Mouse (Mus musculus): ENCODE data around the gene Gm28044. TPM values are rescaled to one million over a fixed set of nuclear protein-coding genes. Genes with fewer than 3 reads are reported as not detected.
"Not testable (repeated sequence)": the region's sequence is repeated elsewhere in the genome, so short reads cannot be mapped to it uniquely, and the experiment has no call there.

Gene Gm28044
- total and polyA plus RNA-seq, 3 experiments: 0.89 to 1.6 TPM; not detected in 1

DNA sequence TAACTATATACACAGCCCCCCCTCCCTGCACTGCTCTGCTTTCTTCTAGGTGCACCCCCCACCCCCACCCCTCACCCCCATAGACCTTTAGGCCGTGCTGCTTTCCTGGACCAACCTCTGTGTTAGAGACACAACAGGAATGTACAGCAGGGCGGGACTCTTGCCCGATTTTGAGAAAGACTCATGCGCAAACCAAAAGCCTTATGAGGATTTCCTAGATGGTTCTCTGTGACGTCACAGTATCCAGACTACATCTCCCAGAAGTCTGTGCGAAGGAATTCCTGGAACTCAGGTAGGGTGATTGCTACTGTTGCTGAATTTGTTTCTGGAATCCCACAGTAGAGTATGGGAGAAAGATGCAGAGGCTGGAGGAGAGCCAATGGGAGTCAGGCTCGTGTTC, 82.0 kb downstream of the Gm28044 start, which contains the start of gene Zfp458:
Zfp458 (minus strand) TSS at position 153 of the 400 bp plus-strand sequence.
- Histone ChIP-seq H3K27ac (no peak within 1 kb of the TSS), H3K4me1 (ENCODE audit: control insufficient read depth, insufficient read depth, low read length) (no peaks in the 10 kb centered on the region), H3K79me2 (replicated peaks; ENCODE audit: control insufficient read depth, insufficient read depth, low read length) (no peaks in the 10 kb centered on the region), H3K4me3 (no peak within 1 kb of the TSS), H3K9ac (ENCODE audit: low read depth, low read length) (no peak within 1 kb of the TSS), H3K27me3 (ENCODE audit: control insufficient read depth, insufficient read depth, low read length) (no peaks in the 10 kb centered on the region), H3K36me3 (ENCODE audit: control insufficient read depth, insufficient read depth, low read length) (no peaks in the 10 kb centered on the region)
- 41% methylated on average over 7 of the region's 7 CpGs for WGBS
- DNase-seq: no peak
- intact Hi-C loops (cut with DNase I): no loop called here
- no peak for TF ChIP-seq POLR2A (IDR thresholded peaks at IDR 0.05; ENCODE audit: insufficient read depth, low read depth, low read length)
- TF ChIP-seq CTCF (IDR thresholded peaks at IDR 0.05): no peak
- TF ChIP-seq EP300 (IDR thresholded peaks at IDR 0.05; ENCODE audit: insufficient read depth, low read depth, low read length): no peak

DNA sequence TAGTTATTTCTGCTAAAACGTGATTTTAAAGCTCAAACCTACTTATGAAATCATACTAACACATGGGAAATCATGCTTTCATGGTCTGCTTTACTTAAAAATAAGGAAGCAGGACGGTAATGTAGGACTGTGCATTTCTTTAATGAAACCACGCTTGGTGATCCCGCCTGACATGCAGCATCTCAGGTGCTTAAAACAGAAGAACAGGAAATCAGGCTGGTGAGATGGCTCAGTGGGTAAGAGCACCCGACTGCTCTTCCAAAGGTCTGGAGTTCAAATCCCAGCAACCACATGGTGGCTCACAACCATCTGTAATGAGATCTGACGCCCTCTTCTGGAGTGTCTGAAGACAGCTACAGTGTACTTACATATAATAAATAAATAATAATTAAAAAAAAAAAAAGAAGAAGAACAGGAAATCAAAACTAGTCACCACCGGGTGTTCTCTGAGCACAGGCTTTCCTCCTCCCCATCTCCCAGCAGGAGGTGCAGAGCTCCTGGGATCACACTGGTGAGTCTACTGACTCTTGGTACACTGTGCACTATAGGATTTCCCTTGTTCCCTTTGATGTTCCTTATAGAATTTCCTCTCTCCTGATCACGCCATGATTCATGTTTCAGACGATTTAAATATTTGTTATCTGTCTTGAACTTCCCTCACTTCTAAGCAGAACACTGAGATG, 90.8 kb downstream of the Gm28044 start:
- H3K4me3 ChIP-seq: peak overlapping the region; percentile 82
- peak overlapping the region; percentile 69 for H3K27ac ChIP-seq
- peak overlapping the region; percentile 13 for H3K9ac ChIP-seq (ENCODE audit: low read depth, low read length)
- H3K27me3 ChIP-seq (ENCODE audit: control insufficient read depth, insufficient read depth, low read length); DNase-seq; H3K36me3 ChIP-seq (ENCODE audit: control insufficient read depth, insufficient read depth, low read length); H3K79me2 ChIP-seq (replicated peaks; ENCODE audit: control insufficient read depth, insufficient read depth, low read length); H3K4me1 ChIP-seq (ENCODE audit: control insufficient read depth, insufficient read depth, low read length): not testable (repeated sequence)
- intact Hi-C loops (cut with DNase I): loop anchor here (5.0 to 10.0 kb wide), 4 partner anchors 38 to 142 kb away; partner anchors contain the start of genes Zfp457 and Zfp595
- WGBS: 30% methylated on average over 9 of the region's 9 CpGs

DNA sequence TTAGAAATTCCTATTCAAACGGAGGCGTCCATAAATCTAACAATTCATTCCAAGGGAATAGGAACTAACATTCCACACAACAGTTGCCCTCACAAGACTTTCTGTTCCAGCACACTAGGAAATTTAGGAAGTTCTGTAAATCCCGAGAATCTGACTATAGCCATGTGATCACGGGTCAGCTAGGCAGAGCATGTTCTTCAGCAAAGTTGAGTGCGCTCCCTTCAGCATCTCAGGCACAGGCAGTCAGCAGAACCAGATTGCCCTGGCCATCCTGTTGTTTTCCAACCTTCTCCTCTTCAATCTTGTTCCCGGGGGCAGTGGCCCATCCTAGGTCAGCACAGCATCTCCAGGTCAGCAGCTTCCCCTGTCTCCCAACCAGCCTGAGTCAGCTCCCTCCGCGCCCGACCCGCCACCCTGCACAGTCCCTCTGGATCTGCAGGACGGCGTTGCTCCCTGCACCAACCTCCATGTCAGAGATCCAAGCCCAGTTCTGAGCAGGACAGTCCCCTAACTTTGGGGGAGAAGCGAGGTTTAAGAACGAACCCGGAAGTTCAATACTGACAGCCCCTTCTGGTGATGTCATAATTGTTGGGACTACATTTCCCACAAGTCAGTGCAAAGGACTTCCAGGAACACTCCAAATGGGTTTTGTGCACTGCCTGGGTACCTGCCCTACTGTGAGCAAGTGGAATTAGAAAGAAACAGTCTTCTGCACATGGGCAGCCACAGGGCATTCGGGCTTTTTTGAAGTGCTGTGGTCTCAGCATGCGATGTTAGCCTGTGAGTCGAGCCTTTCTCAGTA, 91.6 kb downstream of the Gm28044 start:
- H3K27ac ChIP-seq: peak overlapping the region; percentile 69
- H3K9ac ChIP-seq (ENCODE audit: low read depth, low read length): peak overlapping the region; percentile 88
- no peaks in the 10 kb centered on the region for H3K79me2 ChIP-seq (replicated peaks; ENCODE audit: control insufficient read depth, insufficient read depth, low read length)
- peaks cover 2% of the 10 kb centered on the region; the same call in 1 of the 2 replicates for H3K4me1 ChIP-seq (ENCODE audit: control insufficient read depth, insufficient read depth, low read length)
- intact Hi-C loops (cut with DNase I): loop anchor here (5.0 to 10.0 kb wide), 4 partner anchors 39 to 141 kb away; partner anchors contain the start of genes Zfp457 and Zfp595
- no peaks in the 10 kb centered on the region for H3K27me3 ChIP-seq (ENCODE audit: control insufficient read depth, insufficient read depth, low read length)
- WGBS: 6% methylated on average over 18 of the region's 18 CpGs
- H3K4me3 ChIP-seq: peak overlapping the region; percentile 82
- DNase-seq: peak; percentile 76 to 80
- H3K36me3 ChIP-seq (ENCODE audit: control insufficient read depth, insufficient read depth, low read length): no peaks in the 10 kb centered on the region
- TF ChIP-seq CTCF (IDR thresholded peaks at IDR 0.05) (no peak), POLR2A (IDR thresholded peaks at IDR 0.05; ENCODE audit: insufficient read depth, low read depth, low read length) (0 out of 2 replicates have a peak, but pooled peaks have one; percentile 63)

Other genes starting within 250 kb of the Gm28044 start
- 1 to 10 TPM in 1 of 2 experiments, under 1 TPM in 1; 0.70 to 1.1 TPM for gene Rslcan18, start 244.3 kb downstream of the Gm28044 start, total RNA-seq (2021)
- gene Rslcan18, start 244.3 kb downstream of the Gm28044 start, polyA plus RNA-seq (2012; rRNA removed): 0.29 and 0.70 TPM in 2 replicates
- gene Zfp759, start 238.9 kb downstream of the Gm28044 start, total RNA-seq (2021): 1 to 10 TPM; 4.0 to 8.2 TPM
- 0.59 and 1.5 TPM in 2 replicates for gene Zfp759, start 238.9 kb downstream of the Gm28044 start, polyA plus RNA-seq (2012; rRNA removed)
- gene Rsl1, start 187.4 kb downstream of the Gm28044 start, total RNA-seq (2021): 1 to 10 TPM; 3.0 to 3.4 TPM
- gene Rsl1, start 187.4 kb downstream of the Gm28044 start, polyA plus RNA-seq (2012; rRNA removed): 1.5 and 2.5 TPM in 2 replicates
- gene Zfp455, start 166.0 kb downstream of the Gm28044 start, total RNA-seq (2021): 1 to 10 TPM in 1 of 2 experiments, under 1 TPM in 1; 0.66 to 1.1 TPM
- 0.33 and 0.35 TPM in 2 replicates for gene Zfp455, start 166.0 kb downstream of the Gm28044 start, polyA plus RNA-seq (2012; rRNA removed)
- 1 to 10 TPM; 1.5 to 2.3 TPM for gene Zfp458, start 82.1 kb downstream of the Gm28044 start, total RNA-seq (2021)
- 0.25 and 0.67 TPM in 2 replicates for gene Zfp458, start 82.1 kb downstream of the Gm28044 start, polyA plus RNA-seq (2012; rRNA removed)
- 1 to 10 TPM; 2.8 to 3.2 TPM for gene Zfp457, start 54.1 kb downstream of the Gm28044 start, total RNA-seq (2021)
- gene Zfp457, start 54.1 kb downstream of the Gm28044 start, polyA plus RNA-seq (2012; rRNA removed): 1.0 and 2.6 TPM in 2 replicates
- 1 to 10 TPM; 2.2 to 2.3 TPM for gene Zfp595, start 28.0 kb downstream of the Gm28044 start, total RNA-seq (2021)
- gene Zfp595, start 28.0 kb downstream of the Gm28044 start, polyA plus RNA-seq (2012; rRNA removed): 0.66 and 1.1 TPM in 2 replicates
- gene Zfp953, start 69 bp upstream of the Gm28044 start, total RNA-seq (2021): 1 to 10 TPM in 1 of 2 experiments, under 1 TPM in 1; 0.86 to 1.0 TPM
- gene Zfp953, start 69 bp upstream of the Gm28044 start, polyA plus RNA-seq (2012; rRNA removed): 0.25 and 0.59 TPM in 2 replicates
- 1 to 10 TPM; 1.4 to 1.7 TPM for gene Gm28041, start 15.2 kb upstream of the Gm28044 start, total RNA-seq (2021)
- gene Gm28041, start 15.2 kb upstream of the Gm28044 start, polyA plus RNA-seq (2012; rRNA removed): 0.56 TPM in 1 of 2 replicates, not detected in the other
- 1 to 10 TPM in 1 of 2 experiments, under 1 TPM in 1; 0.57 to 1.1 TPM for gene Zfp456, start 15.3 kb upstream of the Gm28044 start, total RNA-seq (2021)
- gene Zfp456, start 15.3 kb upstream of the Gm28044 start, polyA plus RNA-seq (2012; rRNA removed): 0.12 and 0.47 TPM in 2 replicates
- 1 to 10 TPM; 1.4 to 2.1 TPM for gene Zfp429, start 39.3 kb upstream of the Gm28044 start, total RNA-seq (2021)
- gene Zfp429, start 39.3 kb upstream of the Gm28044 start, polyA plus RNA-seq (2012; rRNA removed): 0.66 and 3.4 TPM in 2 replicates
- gene Zfp459, start 60.9 kb upstream of the Gm28044 start, total RNA-seq (2021): under 1 TPM; 0.13 to 0.52 TPM
- 0.12 and 0.14 TPM in 2 replicates for gene Zfp459, start 60.9 kb upstream of the Gm28044 start, polyA plus RNA-seq (2012; rRNA removed)
- gene Zfp874a, start 91.1 kb upstream of the Gm28044 start, total RNA-seq (2021): 1 to 10 TPM; 8.0 to 9.8 TPM
- gene Zfp874a, start 91.1 kb upstream of the Gm28044 start, polyA plus RNA-seq (2012; rRNA removed): 1.9 and 5.3 TPM in 2 replicates
- gene Zfp874b, start 123.7 kb upstream of the Gm28044 start, total RNA-seq (2021): 10 to 100 TPM; 16.7 to 17.4 TPM
- 2.5 and 7.9 TPM in 2 replicates for gene Zfp874b, start 123.7 kb upstream of the Gm28044 start, polyA plus RNA-seq (2012; rRNA removed)
- gene Zfp58, start 140.0 kb upstream of the Gm28044 start, total RNA-seq (2021): 1 to 10 TPM; 3.7 to 4.4 TPM
- 0.80 and 1.8 TPM in 2 replicates for gene Zfp58, start 140.0 kb upstream of the Gm28044 start, polyA plus RNA-seq (2012; rRNA removed)
- gene Gm26965, start 165.6 kb upstream of the Gm28044 start, total RNA-seq (2021): not detected
- not detected in 2 replicates for gene Gm26965, start 165.6 kb upstream of the Gm28044 start, polyA plus RNA-seq (2012; rRNA removed)
- 1 to 10 TPM; 8.4 to 8.6 TPM for gene Zfp87, start 165.6 kb upstream of the Gm28044 start, total RNA-seq (2021)
- 9.2 and 18.7 TPM in 2 replicates for gene Zfp87, start 165.6 kb upstream of the Gm28044 start, polyA plus RNA-seq (2012; rRNA removed)
- gene Zfp748, start 193.3 kb upstream of the Gm28044 start, total RNA-seq (2021): 1 to 10 TPM; 3.0 to 3.6 TPM
- gene Zfp748, start 193.3 kb upstream of the Gm28044 start, polyA plus RNA-seq (2012; rRNA removed): 1.6 TPM in 2 replicates
- gene Zfp729b, start 249.2 kb upstream of the Gm28044 start, total RNA-seq (2021): 1 to 10 TPM; 3.5 to 3.9 TPM
- 0.49 and 0.91 TPM in 2 replicates for gene Zfp729b, start 249.2 kb upstream of the Gm28044 start, polyA plus RNA-seq (2012; rRNA removed)

Data from heart, adult 2 months (tissue).